Mouse (Mus musculus) lung, embryonic 16.5 days (tissue): ENCODE measurements at regions not wholly inside any gene's neighbourhood (a gene's known extent, or its start where the extent isn't known, plus 50 kb on each side); places are given as distances from the start of the nearest gene placed in this dataset.

Source experiments
- ATAC-seq: fragments of 200-750 bp; cut with Nextera tagmentation; 2 replicates; pipeline ENCODE4 v1.8.0; 2017; ENCODE audit warnings: low read depth, mild to moderate bottlenecking, moderate library complexity
- H3K27ac ChIP-seq: fragments of 300-500 bp; sonication (generic); 2 replicates; pipeline ENCODE4 v1.5.1; 2014; ENCODE audit warnings: mild to moderate bottlenecking, control low read depth, low read length
- H3K27me3 ChIP-seq: fragments of 300-500 bp; sonication (generic); 2 replicates; pipeline ENCODE4 v1.6.1; 2014; ENCODE audit warnings: low read depth, low read length, mixed read lengths; ENCODE audit not compliant: control insufficient read depth, insufficient read depth
- H3K36me3 ChIP-seq: fragments of 300-500 bp; sonication (generic); 2 replicates; pipeline ENCODE4 v1.6.1; 2014; ENCODE audit warnings: low read length; ENCODE audit not compliant: control insufficient read depth, insufficient read depth
- H3K4me1 ChIP-seq: fragments of 300-500 bp; sonication (generic); replicated peaks from 2 replicates; pipeline ENCODE4 v1.6.1; 2014; ENCODE audit warnings: low read length, mixed read lengths; ENCODE audit not compliant: control insufficient read depth, insufficient read depth
- H3K4me2 ChIP-seq: fragments of 300-500 bp; sonication (generic); 2 replicates; pipeline ENCODE4 v1.6.1; 2014; ENCODE audit warnings: low read depth, low read length, control low read depth
- H3K4me3 ChIP-seq: fragments of 300-500 bp; sonication (generic); 2 replicates; pipeline ENCODE4 v1.5.1; 2014; ENCODE audit warnings: mild to moderate bottlenecking, low read length, control low read depth
- H3K9ac ChIP-seq: fragments of 300-500 bp; sonication (generic); 2 replicates; pipeline ENCODE4 v1.6.1; 2014; ENCODE audit warnings: low read length, control low read depth
- H3K9me3 ChIP-seq: fragments of 300-500 bp; sonication (generic); 2 replicates; pipeline ENCODE4 v1.6.1; 2016; ENCODE audit warnings: low read length; ENCODE audit not compliant: control insufficient read depth
- WGBS: fragments of 180-500 bp; shearing (Covaris S2); extraction: QIAGEN DNeasy Blood & Tissue Kit; methylation state at CpG from one replicate; pipeline ENCODE4 v1.1.7; 2014; 5-methylcytosine and 5-hydroxymethylcytosine counted together

GRCm38 (mm10) chr8:82702044-82702443 is 71.9 kb downstream of the Zfp330 start:
- Histone ChIP-seq H3K9me3 (no peaks in the 10 kb centered on the region; the same call in 1 of the 2 replicates), H3K4me2 (no peak overlapping the region), H3K9ac (no peak overlapping the region), H3K4me1 (no peaks in the 10 kb centered on the region), H3K27ac (no peak overlapping the region), H3K4me3 (no peak overlapping the region), H3K36me3 (no peaks in the 10 kb centered on the region), H3K27me3 (no peaks in the 10 kb centered on the region)
- WGBS = 69% methylated on average over 1 of the region's 1 CpGs
- ATAC-seq = no peak

GRCm38 (mm10) chr8:82700471-82700870 is 73.5 kb downstream of the Zfp330 start:
- no peak overlapping the region for H3K4me2 ChIP-seq
- no peak overlapping the region for H3K27ac ChIP-seq
- H3K27me3 ChIP-seq = no peaks in the 10 kb centered on the region
- ATAC-seq = no peak
- H3K4me3 ChIP-seq = no peak overlapping the region
- 41% methylated on average over 1 of the region's 1 CpGs for WGBS
- no peaks in the 10 kb centered on the region; the same call in 1 of the 2 replicates for H3K9me3 ChIP-seq
- H3K4me1 ChIP-seq = no peaks in the 10 kb centered on the region
- H3K36me3 ChIP-seq = no peaks in the 10 kb centered on the region
- no peak overlapping the region for H3K9ac ChIP-seq

- Histone ChIP-seq H3K4me2 (no peak overlapping the region), H3K27me3 (no peaks in the 10 kb centered on the region), H3K9me3 (no peaks in the 10 kb centered on the region; the same call in 1 of the 2 replicates), H3K36me3 (no peaks in the 10 kb centered on the region), H3K4me3 (no peak overlapping the region), H3K4me1 (no peaks in the 10 kb centered on the region), H3K9ac (no peak overlapping the region), H3K27ac (no peak overlapping the region)
- 46% methylated on average over 2 of the region's 2 CpGs for WGBS
- ATAC-seq = no peak
Measured at GRCm38 (mm10) chr8:82699221-82699620, 74.7 kb downstream of the Zfp330 start.

- no peaks in the 10 kb centered on the region for H3K27me3 ChIP-seq
- ATAC-seq = no peak
- 34% methylated on average over 2 of the region's 2 CpGs for WGBS
- no peak overlapping the region for H3K27ac ChIP-seq
- H3K4me2 ChIP-seq = no peak overlapping the region
- H3K36me3 ChIP-seq = no peaks in the 10 kb centered on the region
- H3K4me1 ChIP-seq = no peaks in the 10 kb centered on the region
- H3K9ac ChIP-seq = no peak overlapping the region
- no peak overlapping the region for H3K4me3 ChIP-seq
- H3K9me3 ChIP-seq = no peaks in the 10 kb centered on the region; the same call in 1 of the 2 replicates
Measured at GRCm38 (mm10) chr8:82698071-82698470, 75.9 kb downstream of the Zfp330 start.

- WGBS = 68% methylated on average over 3 of the region's 3 CpGs
- Histone ChIP-seq H3K27ac (no peak overlapping the region), H3K9ac (no peak overlapping the region), H3K36me3 (no peaks in the 10 kb centered on the region), H3K27me3 (no peaks in the 10 kb centered on the region), H3K4me1 (no peaks in the 10 kb centered on the region), H3K4me3 (no peak overlapping the region), H3K4me2 (no peak overlapping the region), H3K9me3 (no peaks in the 10 kb centered on the region)
- ATAC-seq = no peak
Measured at GRCm38 (mm10) chr8:82693086-82693485, 80.9 kb downstream of the Zfp330 start.

- no peak for ATAC-seq
- no peak overlapping the region for H3K9ac ChIP-seq
- H3K4me1 ChIP-seq = no peaks in the 10 kb centered on the region
- no peaks in the 10 kb centered on the region for H3K36me3 ChIP-seq
- no peaks in the 10 kb centered on the region for H3K27me3 ChIP-seq
- WGBS = 48% methylated on average over 3 of the region's 3 CpGs
- no peaks in the 10 kb centered on the region for H3K9me3 ChIP-seq
- no peak overlapping the region for H3K27ac ChIP-seq
- no peak overlapping the region for H3K4me2 ChIP-seq
- no peak overlapping the region for H3K4me3 ChIP-seq
Measured at GRCm38 (mm10) chr8:82689322-82689721, 84.6 kb downstream of the Zfp330 start.

- H3K4me2 ChIP-seq = no peak overlapping the region
- ATAC-seq = no peak
Measured at GRCm38 (mm10) chr8:82685966-82686365, 88.0 kb downstream of the Zfp330 start.

GRCm38 (mm10) chr8:82678793-82679192 is 95.2 kb downstream of the Zfp330 start:
- H3K9ac ChIP-seq = no peak overlapping the region
- no peaks in the 10 kb centered on the region for H3K4me1 ChIP-seq
- H3K27ac ChIP-seq = no peak overlapping the region
- H3K27me3 ChIP-seq = no peaks in the 10 kb centered on the region
- H3K9me3 ChIP-seq = no peaks in the 10 kb centered on the region
- ATAC-seq = no peak
- 50% methylated on average over 1 of the region's 1 CpGs for WGBS
- no peak overlapping the region for H3K4me2 ChIP-seq
- H3K4me3 ChIP-seq = no peak overlapping the region
- no peaks in the 10 kb centered on the region for H3K36me3 ChIP-seq

More at GRCm38 (mm10) chr8:82685966-82686365, 88.0 kb downstream of the Zfp330 start:
- Histone ChIP-seq H3K9ac (no peak overlapping the region), H3K36me3 (no peaks in the 10 kb centered on the region), H3K27me3 (no peaks in the 10 kb centered on the region), H3K9me3 (no peaks in the 10 kb centered on the region), H3K27ac (no peak overlapping the region), H3K4me3 (no peak overlapping the region), H3K4me1 (no peaks in the 10 kb centered on the region)
- WGBS = 85% methylated on average over 3 of the region's 3 CpGs

- Histone ChIP-seq H3K4me3 (no peak overlapping the region), H3K27me3 (no peaks in the 10 kb centered on the region), H3K9me3 (no peaks in the 10 kb centered on the region), H3K4me2 (no peak overlapping the region), H3K27ac (no peak overlapping the region), H3K9ac (no peak overlapping the region), H3K4me1 (no peaks in the 10 kb centered on the region), H3K36me3 (no peaks in the 10 kb centered on the region)
- WGBS = 51% methylated on average over 3 of the region's 3 CpGs
- ATAC-seq = no peak
Measured at GRCm38 (mm10) chr8:82677781-82678180, 96.2 kb downstream of the Zfp330 start.

- Histone ChIP-seq H3K4me2 (no peak overlapping the region), H3K27me3 (no peaks in the 10 kb centered on the region), H3K27ac (no peak overlapping the region), H3K9me3 (no peaks in the 10 kb centered on the region), H3K4me1 (no peaks in the 10 kb centered on the region), H3K4me3 (no peak overlapping the region), H3K36me3 (no peaks in the 10 kb centered on the region), H3K9ac (no peak overlapping the region)
- 89% methylated on average over 4 of the region's 4 CpGs for WGBS
- ATAC-seq = no peak
Measured at GRCm38 (mm10) chr8:82669241-82669640, 104.7 kb downstream of the Zfp330 start.
